Mouse (Mus musculus) lung, postnatal 4 days (tissue): Measurements from ENCODE around the gene Zfp386.
A peak's percentile ranks its signal among the peaks of the same experiment; 100 is the strongest.
"Not testable (repeated sequence)": the region's sequence is repeated elsewhere in the genome, so short reads cannot be mapped to it uniquely, and the experiment has no call there.

ENCODE experiments used
- DNase-seq, 2 experiments: peaks; one replicate each; pipeline ENCODE4 v3.0.0; 2021

The Zfp386 gene

GRCm38 (mm10) chr12:116047440-116048377 is at the start of gene Zfp386:
Gene Zfp386, plus strand, starts transcription at chr12:116047724.
- DNase-seq, result peak; percentile 97 to 99

- not testable (repeated sequence) for DNase-seq
Observed at GRCm38 (mm10) chr12:115999784-116000183, 47.7 kb upstream of the Zfp386 start.

GRCm38 (mm10) chr12:116002946-116003345 is 44.6 kb upstream of the Zfp386 start:
- not testable (repeated sequence) for DNase-seq

GRCm38 (mm10) chr12:116010812-116011211 is 36.7 kb upstream of the Zfp386 start:
- DNase-seq, result no peak

GRCm38 (mm10) chr12:116028095-116028494 is 19.4 kb upstream of the Zfp386 start:
- DNase-seq, result no peak

GRCm38 (mm10) chr12:116035346-116035745 is 12.2 kb upstream of the Zfp386 start:
- DNase-seq, result no peak

GRCm38 (mm10) chr12:116044785-116045184 is 2.7 kb upstream of the Zfp386 start:
- DNase-seq, result no peak

- no peak for DNase-seq
Observed at GRCm38 (mm10) chr12:116048766-116049165, 1.2 kb downstream of the Zfp386 start.

- DNase-seq, result no peak
Observed at GRCm38 (mm10) chr12:116049236-116049635, 1.7 kb downstream of the Zfp386 start.

- DNase-seq, result no peak
Observed at GRCm38 (mm10) chr12:116049701-116050100, 2.2 kb downstream of the Zfp386 start.

- DNase-seq, result no peak
Observed at GRCm38 (mm10) chr12:116054342-116054741, 6.8 kb downstream of the Zfp386 start.

GRCm38 (mm10) chr12:116056112-116056511 is 8.6 kb downstream of the Zfp386 start:
- peak in 1 of 2 experiments; percentile 2 for DNase-seq

- DNase-seq, result no peak
Observed at GRCm38 (mm10) chr12:116061561-116062193, 14.2 kb downstream of the Zfp386 start.

- DNase-seq, result no peak
Observed at GRCm38 (mm10) chr12:116062194-116062583, 14.7 kb downstream of the Zfp386 start.

GRCm38 (mm10) chr12:116063020-116063419 is 15.5 kb downstream of the Zfp386 start:
- DNase-seq, result peak in 1 of 2 experiments; percentile 1

- peak; percentile 53 to 56 for DNase-seq
Observed at GRCm38 (mm10) chr12:116071023-116071422, 23.5 kb downstream of the Zfp386 start.

GRCm38 (mm10) chr12:116077074-116077854 is 29.7 kb downstream of the Zfp386 start, which contains the start of gene Vipr2:
Gene Vipr2, plus strand, starts transcription at chr12:116077726.
- DNase-seq, result peak; percentile 68 to 80

GRCm38 (mm10) chr12:116077855-116078366 is 30.4 kb downstream of the Zfp386 start:
- no peak for DNase-seq

GRCm38 (mm10) chr12:116083125-116083524 is 35.6 kb downstream of the Zfp386 start:
- DNase-seq, result peak in 1 of 2 experiments; percentile 32

- DNase-seq, result no peak
Observed at GRCm38 (mm10) chr12:116084294-116084693, 36.8 kb downstream of the Zfp386 start.

- DNase-seq, result no peak
Observed at GRCm38 (mm10) chr12:116086951-116087600, 39.6 kb downstream of the Zfp386 start.

GRCm38 (mm10) chr12:116089836-116090235 is 42.3 kb downstream of the Zfp386 start:
- no peak for DNase-seq
